Mouse (Mus musculus) adrenal gland, adult 2 months (tissue): ENCODE results near the gene Colq. TPM values are rescaled to one million over a fixed set of nuclear protein-coding genes. Genes with fewer than 3 reads are reported as not detected.

Experiments
- DNase-seq: peaks from one replicate; pipeline ENCODE4 v3.0.0; 2021
- polyA plus RNA-seq: library from polyadenylated mRNA; depleted of rRNA; stranded (reverse); fragments of >200 nt; gene quantifications from 2 replicates; pipeline ENCODE4 v1.2.3, GENCODE M21; 2012
- total RNA-seq, 2 experiments: library from RNA; stranded (reverse); gene quantifications; 2 replicates each; pipeline ENCODE4 v1.2.3; 2021

The Colq gene
- total and polyA plus RNA-seq, 3 experiments = 0.10 TPM; not detected in 2

DNA sequence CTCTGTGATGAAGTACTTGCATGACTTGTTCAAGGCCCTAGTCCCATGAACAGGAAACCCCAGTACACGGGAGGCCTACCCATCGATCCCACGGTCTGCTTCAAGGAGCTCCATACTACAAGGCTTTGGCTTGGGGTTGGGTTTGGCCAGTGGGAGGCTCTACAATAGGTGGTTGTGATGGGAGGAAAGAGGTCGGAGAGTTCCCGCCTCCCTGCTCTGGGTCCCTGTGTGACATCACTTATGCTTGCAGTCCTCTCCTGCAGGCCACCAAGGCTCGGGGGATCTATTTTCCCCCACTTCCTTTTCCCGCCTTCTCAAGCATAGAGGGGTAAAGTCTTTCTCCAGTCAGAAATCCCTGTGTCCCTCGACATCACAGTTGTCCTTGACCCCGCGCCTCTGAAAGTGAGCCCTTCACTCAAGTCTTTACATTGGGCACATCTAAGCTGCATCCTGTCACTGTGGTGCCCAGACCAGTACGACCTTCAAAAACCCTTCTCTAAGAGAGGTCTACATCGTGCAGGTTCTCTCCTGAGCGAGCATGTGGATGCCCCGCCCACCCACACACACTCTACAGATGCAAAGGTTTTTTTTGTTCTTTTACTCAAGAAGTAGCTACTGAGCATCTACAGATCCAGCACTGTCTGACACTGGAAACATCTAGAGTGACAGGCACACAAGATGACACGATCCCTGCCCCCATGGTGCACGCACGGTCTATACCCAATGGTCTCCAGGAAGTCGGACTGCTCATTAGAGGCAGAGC, 16.1 kb downstream of the Colq start:
- no peak for DNase-seq

- no peak for DNase-seq
Measured at GRCm38 (mm10) chr14:31572561-31573175, 18.5 kb downstream of the Colq start.

DNA sequence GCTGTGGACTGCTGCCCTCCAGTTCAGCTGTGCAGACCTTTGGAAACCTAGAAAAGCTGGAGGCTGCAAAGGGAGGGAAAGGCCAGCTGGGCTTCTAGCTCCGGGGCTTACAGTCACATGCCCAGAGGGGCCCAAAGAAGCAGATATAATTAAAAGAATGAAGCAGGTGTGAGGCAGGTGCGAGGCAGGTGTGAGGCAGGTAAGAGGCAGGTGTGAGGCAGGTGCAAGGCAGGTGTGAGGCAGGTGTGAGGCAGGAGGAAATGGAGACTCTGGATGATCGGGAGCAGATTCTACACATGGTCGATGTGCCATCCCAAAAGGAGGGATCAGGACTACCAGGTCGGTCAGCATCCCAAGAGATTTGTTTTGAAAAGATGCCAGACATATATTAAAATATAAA, 19.7 kb downstream of the Colq start:
- no peak for DNase-seq

- DNase-seq = no peak
Measured at GRCm38 (mm10) chr14:31570131-31570951, 20.8 kb downstream of the Colq start.

DNA sequence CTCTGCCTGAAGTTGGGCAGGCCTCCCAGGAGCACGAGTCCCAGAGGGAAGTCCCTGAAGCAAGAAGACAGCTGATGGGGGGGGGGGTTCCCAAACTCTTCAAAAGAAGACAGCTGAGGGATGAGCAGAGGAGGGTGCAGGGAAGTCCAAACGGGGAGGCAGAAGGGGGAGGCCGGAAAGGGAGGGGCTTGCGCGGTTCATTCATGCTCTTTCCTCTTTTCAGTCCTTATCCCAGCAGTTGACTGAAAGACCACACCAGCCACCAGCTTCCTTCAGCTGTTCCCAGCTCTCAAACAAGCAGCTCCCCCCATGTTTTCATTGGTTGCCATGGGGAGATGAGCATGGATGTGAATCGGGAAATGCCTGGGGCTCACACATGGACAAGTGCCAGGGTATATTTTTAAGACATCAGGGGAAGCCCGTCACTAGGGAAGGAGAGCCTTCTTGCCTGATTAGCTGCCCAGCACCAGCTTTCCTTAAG, 22.0 kb downstream of the Colq start:
- DNase-seq = no peak

DNA sequence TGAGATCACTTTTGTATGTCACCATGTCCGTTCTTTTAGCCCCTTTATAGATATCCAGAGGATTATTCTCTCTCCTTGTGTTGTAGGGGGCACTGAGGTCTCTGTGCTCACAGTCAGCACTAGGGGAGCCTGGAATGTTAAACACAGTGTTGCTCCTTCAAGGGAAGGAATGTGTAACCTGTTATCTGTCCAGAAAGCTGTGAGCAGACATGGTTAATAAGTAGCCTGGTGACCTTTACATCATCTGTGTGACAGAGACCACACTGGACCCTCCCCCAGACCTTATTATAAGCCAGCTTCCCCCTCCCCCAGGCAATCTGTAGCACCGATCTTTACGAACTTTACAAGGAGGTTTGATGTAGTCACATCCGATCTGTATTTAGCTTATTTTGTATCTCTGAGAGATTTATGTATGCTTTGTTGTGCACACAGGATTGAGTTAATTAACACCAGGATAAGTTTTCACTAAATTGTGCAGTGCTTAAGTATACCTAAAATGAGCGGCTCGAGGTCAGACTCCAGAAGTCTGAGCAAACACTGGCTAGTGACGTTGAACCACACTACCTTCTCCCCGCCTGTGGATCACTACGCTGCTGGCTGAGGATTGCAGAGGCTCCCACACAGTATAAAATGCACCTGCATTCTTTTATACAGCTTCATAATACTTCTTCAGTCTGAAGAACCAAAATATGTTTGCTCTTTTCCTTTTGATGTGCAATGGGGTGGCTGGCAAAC, 25.5 kb downstream of the Colq start:
- no peak for DNase-seq

- peak; percentile 82 for DNase-seq
Measured at GRCm38 (mm10) chr14:31564452-31565179, 26.5 kb downstream of the Colq start.

DNA sequence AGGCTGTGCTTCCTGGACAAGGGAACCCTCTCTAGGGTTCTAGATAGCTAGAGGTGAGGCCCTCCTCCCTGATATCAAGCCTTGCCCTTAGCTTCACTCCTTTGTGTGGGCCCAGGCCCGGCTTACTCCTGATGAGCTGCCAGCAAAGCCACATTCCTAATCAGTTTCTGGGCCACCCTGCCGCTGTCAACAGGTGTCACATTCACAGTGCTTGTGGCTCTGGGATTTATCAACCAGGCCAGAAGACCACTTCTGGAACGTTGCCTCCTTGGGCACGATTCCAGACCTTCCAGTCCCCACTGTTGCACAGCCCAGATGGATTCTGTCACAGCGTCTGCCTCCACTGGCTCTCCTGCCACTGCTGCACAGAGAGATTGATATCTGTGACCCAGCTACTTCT, 30.3 kb downstream of the Colq start:
- DNase-seq = no peak

DNA sequence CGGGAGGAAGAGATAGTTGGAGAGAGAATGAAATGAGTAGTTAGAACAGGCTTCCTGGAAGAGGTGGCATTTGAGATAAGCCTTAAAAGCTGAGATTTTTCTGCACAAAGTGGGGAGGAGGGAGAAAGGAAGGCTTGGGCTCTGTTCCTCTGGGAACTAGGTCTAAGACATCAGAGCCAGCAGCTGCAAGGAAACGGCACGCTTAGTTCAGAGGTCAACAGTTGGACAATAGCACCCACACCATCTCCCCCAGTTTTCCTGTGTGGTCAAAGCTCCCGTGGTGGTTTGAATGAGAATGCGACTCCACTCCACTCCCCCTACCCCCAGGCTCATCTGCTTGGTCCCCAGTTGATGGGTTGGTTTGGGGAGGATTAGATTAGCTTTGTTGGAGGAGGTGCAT, 31.9 kb downstream of the Colq start:
- DNase-seq = no peak

DNA sequence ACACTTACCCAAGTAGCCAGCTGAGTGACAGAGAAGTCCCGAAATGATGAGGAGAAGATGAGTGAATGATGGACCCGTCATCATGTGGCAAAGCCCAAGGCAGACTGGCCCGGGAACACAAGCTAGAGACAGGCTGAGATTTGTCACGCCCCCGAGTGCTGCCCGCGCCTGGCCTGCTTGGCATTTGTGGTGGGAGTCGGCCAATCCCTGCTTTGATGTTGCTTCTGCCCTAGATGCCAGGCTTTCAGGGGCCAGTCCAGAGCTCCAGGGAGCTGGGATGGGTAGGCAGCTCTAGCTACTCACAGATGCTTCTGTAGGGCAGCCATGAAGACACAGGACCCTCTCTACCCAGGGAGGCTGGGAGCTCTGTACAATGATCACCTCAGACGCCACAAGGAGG, 33.4 kb downstream of the Colq start:
- DNase-seq = no peak

- DNase-seq = no peak
Measured at GRCm38 (mm10) chr14:31557273-31557672, 33.9 kb downstream of the Colq start.

- no peak for DNase-seq
Measured at GRCm38 (mm10) chr14:31556526-31557260, 34.5 kb downstream of the Colq start.

GRCm38 (mm10) chr14:31555963-31556434, 35.1 kb downstream of the Colq start:
- no peak for DNase-seq

- no peak for DNase-seq
Measured at GRCm38 (mm10) chr14:31555021-31555420, 36.1 kb downstream of the Colq start.

DNA sequence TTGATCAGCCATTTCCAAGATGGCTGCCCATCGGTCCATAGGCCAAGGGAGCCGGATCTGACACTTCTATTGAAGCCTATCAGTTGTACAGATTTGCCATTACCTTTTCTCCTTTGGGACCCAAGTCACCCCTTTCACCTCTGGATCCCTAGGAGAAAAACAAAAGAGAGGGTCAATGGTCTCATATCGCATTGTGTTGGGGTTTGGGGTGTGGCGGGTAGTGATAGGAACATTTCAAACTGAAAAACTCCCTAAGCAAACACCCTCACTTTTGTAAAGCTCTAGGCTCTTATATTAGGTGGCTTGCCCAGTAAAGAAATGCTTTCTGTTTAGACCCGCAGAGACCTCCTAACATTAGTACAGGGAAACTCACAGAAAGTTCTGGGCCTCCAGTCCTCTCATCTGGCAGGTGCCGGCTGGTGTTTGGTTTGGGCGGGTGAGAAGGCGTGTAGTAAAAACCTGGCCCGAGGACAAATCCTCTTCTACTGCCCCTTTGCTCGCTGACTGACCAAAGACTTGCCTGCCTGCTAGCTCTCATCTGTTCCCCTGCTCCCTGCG, 47.2 kb downstream of the Colq start:
- no peak for DNase-seq

DNA sequence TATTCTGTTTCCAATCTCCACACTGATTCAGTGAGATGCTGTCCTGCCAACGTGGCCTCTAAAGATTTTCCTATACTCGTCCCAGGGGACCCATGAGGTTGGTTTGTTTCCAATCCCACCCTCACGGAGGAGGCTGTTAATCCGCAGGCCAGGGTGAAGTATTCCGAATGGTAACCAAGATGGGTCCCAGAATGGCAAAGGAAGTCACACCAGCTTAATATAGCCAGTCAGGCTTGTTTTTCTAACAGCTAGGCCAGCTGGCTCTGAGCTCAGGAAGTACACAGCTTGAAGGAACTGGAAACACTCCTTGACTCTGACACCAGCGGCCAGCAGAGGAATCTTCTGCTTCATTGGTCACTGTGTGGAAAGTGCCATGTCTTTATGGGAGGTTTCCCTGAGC, 53.8 kb downstream of the Colq start:
- no peak for DNase-seq

DNA sequence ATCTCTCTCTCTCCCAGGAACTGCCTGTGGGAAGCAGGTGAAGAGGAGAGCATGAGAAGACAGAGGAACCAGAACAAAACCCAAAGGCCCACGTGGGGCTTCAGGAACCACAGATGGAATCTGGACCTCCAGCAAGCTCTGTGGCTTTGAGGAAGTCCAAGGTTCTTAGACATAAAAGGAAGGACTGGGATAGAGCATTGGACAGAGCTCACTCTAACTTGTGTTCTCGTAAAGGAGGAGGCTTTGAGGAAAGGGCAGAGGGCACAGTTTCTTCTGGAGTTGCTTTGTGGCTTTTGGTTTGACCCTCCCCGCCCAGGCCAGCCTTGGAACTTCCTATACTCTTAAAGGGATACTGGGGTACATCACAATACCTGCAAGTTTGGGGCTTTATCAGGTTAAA, 58.5 kb downstream of the Colq start:
- no peak for DNase-seq

- DNase-seq = peak; percentile 24
Measured at GRCm38 (mm10) chr14:31531506-31532148, 59.5 kb downstream of the Colq start.

GRCm38 (mm10) chr14:31530847-31531246, 60.3 kb downstream of the Colq start:
- DNase-seq = no peak
